Mouse (Mus musculus): Measurements from ENCODE around the gene Serf2.
"Not testable (repeated sequence)": the region's sequence is repeated elsewhere in the genome, so short reads cannot be mapped to it uniquely, and the experiment has no call there.

Gene Serf2

GRCm38 (mm10) chr2:121445117-121445516, 3.9 kb upstream of the Serf2 start:
- in situ Hi-C loops (cut with MboI; ENCODE audit: unreplicated experiment in 2 of 2) = loop anchor here in 1 of 2 experiments (5.0 kb wide), 1 partner anchor 33 kb away; the partner anchor contains the start of genes Catsper2 and Pdia3

DNA sequence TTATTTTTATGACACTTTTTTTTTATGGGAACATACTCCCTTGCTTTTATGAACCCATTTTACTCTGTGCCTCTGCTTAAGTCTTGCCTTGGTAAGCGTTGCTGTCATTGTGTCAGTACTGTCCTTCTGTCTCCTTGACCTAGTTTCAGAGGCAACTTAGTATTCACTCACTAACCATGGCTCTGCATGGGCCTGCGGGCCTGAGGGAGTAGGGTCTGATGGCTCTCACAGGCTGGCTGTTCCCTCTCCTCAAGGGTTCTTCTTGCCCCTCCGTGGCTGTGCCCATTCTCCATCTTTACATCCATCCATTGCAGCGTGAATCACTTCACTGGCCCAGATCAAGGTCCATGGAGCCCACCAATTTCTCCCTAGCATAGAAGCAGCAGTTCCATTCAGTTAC, 2.5 kb upstream of the Serf2 start:
- in situ Hi-C loops (cut with MboI; ENCODE audit: unreplicated experiment in 2 of 2) = loop anchor here in 1 of 2 experiments (5.0 kb wide), 1 partner anchor 34 kb away; the partner anchor contains the start of genes Catsper2 and Pdia3

- in situ Hi-C loops (cut with MboI; ENCODE audit: unreplicated experiment in 2 of 2) = loop anchor here in 1 of 2 experiments (5.0 kb wide), 1 partner anchor 35 kb away; the partner anchor contains the start of genes Catsper2 and Pdia3
Observed at GRCm38 (mm10) chr2:121447006-121447405, 2.0 kb upstream of the Serf2 start.

- in situ Hi-C loops (cut with MboI; ENCODE audit: unreplicated experiment in 2 of 2) = loop anchor here in 1 of 2 experiments (5.0 kb wide), 1 partner anchor 36 kb away; the partner anchor contains the start of genes Catsper2 and Pdia3
Observed at GRCm38 (mm10) chr2:121448136-121448535, 859 bp upstream of the Serf2 start.

DNA sequence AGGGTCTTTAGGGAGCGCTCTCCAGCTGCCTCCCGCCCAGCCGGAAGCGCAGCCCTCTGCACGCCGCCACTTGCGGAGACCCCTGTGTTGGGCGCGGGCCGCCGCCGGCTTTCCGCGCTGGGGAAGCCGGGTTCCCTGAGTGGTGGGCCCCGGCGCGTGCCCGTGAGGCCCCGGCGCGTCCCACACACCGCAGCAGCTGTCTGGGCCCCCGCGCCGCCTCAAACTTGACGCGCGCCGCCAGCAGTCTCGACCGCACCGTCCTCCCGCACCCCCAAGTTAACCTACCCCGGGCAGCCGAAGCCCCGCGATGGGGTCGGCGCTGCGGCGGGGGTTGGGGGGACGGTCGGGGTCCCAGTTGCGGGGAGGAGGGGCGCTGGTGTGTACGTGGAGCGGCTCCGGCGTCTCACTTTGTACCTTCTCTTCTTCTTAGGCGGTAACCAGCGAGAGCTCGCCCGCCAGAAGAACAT, 583 bp downstream of the Serf2 start:
- in situ Hi-C loops (cut with MboI; ENCODE audit: unreplicated experiment in 2 of 2) = loop anchor here in 1 of 2 experiments (5.0 kb wide), 1 partner anchor 37 kb away; the partner anchor contains the start of genes Catsper2 and Pdia3

DNA sequence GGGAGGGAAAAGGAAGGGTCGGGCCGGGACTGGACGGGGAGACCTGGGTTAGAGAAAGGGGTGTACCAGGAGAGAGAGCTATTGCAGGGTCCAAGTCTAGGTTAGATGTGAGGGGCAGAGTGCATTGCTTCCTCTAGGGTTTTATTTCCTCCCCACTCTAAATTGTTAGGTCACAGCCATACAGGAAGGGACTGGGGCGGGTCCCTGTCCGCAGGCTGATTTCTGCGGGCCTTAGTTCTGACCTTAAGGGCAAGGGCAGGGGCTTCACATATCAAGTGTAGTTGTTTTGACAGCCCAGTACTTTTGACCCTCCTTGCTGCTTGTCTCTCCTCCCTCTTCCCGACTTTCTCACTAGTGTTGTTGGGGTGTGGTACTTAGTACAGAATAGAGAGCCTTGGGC, 1.1 kb downstream of the Serf2 start:
- in situ Hi-C loops (cut with MboI; ENCODE audit: unreplicated experiment in 2 of 2) = no loop called here

GRCm38 (mm10) chr2:121452361-121452760, 3.4 kb downstream of the Serf2 start:
- in situ Hi-C loops (cut with MboI; ENCODE audit: unreplicated experiment in 2 of 2) = no loop called here

- in situ Hi-C loops (cut with MboI; ENCODE audit: unreplicated experiment in 2 of 2) = no loop called here
Observed at GRCm38 (mm10) chr2:121452990-121453389, 4.0 kb downstream of the Serf2 start, which contains the start of gene Hypk. Hypk (plus strand) TSS chr2:121453290.

DNA sequence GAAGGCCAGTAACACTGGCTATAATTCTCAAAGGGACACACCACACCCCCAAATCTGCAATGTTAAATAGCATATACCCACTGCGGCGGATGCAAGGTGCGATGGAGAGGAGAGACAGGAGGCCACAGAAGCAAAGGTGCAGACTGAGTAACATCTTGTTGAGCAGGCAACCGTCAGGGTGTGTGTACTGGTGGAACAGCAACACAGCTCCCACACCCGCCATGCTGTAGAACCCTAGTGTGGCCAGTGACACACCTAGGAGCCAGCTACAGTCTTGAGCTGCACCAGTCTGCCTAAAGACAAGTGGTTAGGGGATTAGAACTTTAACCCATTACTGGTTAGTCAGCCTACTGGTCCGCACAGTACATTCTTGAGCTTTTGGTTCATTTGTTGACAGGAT, 4.9 kb downstream of the Serf2 start:
- in situ Hi-C loops (cut with MboI; ENCODE audit: unreplicated experiment in 2 of 2) = no loop called here

DNA sequence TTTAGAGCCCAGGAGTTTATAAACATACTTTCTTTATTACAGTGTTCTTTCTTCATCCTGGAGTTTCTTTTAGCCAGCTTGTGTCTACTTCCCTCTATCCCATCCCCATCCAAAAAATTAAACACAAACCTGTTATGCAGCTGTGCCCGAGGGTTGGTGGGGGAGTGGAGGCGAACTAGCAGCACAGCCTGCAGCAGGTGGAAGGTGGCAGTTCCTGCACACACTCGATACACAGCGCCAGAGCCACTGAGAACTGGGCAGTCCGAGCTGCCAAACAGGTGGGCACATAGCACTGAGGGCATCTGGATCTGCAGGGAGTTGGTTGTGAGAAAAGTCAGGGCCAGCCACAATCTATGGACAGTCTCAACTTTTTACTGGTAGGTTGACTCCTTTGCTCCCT, 6.5 kb downstream of the Serf2 start:
- in situ Hi-C loops (cut with MboI; ENCODE audit: unreplicated experiment in 2 of 2) = no loop called here

DNA sequence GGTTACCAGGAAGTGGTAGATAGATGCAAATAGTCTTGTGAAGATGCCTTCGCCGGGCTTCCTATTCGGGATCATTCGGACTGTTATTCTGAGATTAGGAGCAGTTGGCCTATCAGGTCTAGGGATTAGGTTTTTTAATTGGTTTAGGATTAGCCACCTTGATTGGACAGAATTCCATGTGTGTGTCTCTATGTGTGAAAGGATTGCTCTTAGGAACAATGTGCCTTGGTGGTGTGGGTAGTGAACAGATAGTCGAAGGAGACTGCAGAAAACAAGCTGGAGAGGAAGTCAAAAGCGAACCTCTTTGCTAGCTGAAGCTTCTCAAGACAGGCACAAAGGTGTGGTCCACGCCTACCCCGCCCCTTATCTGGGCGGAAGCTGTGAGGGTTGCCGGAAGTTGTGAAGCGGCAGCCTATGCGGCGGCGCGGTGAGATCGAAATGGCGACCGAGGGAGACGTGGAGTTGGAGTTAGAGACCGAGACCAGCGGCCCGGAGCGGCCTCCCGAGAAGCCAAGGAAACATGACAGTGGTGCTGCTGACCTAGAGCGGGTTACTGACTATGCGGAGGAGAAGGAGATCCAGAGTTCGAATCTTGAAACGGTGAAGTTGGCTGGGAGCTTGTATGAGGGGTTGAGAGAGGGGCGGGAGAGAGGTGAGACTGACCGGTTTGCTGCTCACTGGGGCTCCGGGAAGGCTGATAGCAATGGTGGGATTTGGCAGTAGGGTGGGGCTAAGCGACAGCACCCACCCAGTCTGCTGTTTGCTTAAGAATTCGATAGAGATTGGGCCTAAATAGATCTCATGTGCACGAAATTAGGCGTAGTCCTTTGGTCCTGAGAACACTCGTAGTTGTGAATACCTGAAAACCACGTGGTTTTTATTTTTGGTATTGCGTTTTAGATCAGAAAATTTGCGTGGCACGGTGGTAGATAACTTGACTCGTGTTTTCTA, 8.0 kb downstream of the Serf2 start, which contains the start of gene Serinc4:
Gene Serinc4 (minus strand): TSS at position 90 of the 951 bp plus-strand sequence.
- in situ Hi-C loops (cut with MboI; ENCODE audit: unreplicated experiment in 2 of 2) = no loop called here

DNA sequence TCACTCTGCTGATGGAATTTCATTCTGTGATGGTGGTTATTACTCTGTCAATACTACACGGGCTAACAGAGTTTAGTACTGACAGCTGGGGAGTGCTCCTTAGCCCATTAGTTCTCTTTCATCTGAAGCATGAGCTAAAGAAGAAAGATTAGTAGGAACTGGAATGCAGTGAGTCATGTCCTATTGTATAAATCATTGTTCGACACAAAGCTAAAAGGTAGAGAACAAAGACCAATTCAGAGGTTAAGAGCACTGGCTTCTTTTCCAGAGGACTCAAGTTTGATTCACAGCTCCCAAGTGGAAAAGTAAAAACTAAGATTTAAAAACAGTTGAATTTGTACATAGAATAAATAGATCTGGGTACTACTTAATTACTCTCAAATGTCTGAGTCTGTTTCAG, 11.1 kb downstream of the Serf2 start:
- in situ Hi-C loops (cut with MboI; ENCODE audit: unreplicated experiment in 2 of 2) = loop anchor here in 1 of 2 experiments (5.0 kb wide), 1 partner anchor 37 kb away; no protein-coding TSS in a partner anchor

- in situ Hi-C loops (cut with MboI; ENCODE audit: unreplicated experiment in 2 of 2) = not testable (repeated sequence)
Observed at GRCm38 (mm10) chr2:121468982-121469381, 20.0 kb downstream of the Serf2 start.

- in situ Hi-C loops (cut with MboI; ENCODE audit: unreplicated experiment in 2 of 2) = not testable (repeated sequence)
Observed at GRCm38 (mm10) chr2:121472783-121473182, 23.8 kb downstream of the Serf2 start.

DNA sequence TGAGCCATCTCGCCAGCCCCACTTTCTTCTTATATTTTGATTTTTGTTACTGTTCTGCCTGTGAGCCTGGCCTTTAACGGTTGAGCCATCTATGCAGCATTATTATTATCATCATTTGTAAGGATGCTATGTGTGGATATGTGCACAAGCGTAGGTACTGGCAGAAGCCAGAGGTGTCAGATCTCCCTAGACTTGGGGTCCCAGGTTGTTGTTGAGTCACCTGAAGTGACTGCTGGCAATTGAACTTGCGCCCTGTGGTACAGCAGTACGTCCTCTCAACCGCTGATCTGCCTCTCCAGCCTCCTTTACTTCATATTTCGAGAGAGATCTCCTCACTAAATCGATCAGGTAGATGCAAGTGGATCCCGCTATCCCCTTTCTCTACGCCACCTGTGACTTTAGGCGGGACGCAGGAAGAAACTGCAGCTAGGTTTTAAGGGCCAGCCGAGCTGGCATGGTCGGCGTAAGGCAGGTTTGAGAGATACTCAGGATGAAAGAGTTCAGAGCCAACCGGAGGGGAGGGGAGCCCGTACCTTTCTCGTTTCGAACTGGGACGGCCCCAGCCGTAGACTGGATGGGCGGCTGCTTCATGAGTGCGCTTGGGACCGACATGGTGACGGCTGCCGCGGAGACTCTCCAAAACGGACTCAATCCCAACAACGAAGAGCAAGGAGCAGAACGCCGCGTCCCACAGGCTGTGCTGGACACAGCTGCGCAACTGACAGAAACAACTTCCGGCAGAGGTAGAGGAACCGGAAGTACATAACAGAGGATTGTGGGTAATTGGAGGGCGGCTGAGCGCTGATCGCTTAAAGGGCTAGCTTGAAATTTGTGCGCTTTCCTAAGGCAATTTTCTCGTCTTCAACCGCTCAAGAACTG, 24.5 kb downstream of the Serf2 start, which contains the start of gene Mfap1b:
Gene Mfap1b (minus strand): TSS at position 767 of the 879 bp plus-strand sequence.
- in situ Hi-C loops (cut with MboI; ENCODE audit: unreplicated experiment in 2 of 2) = not testable (repeated sequence)

- in situ Hi-C loops (cut with MboI; ENCODE audit: unreplicated experiment in 2 of 2) = no loop called here
Observed at GRCm38 (mm10) chr2:121474180-121474535, 25.2 kb downstream of the Serf2 start.

DNA sequence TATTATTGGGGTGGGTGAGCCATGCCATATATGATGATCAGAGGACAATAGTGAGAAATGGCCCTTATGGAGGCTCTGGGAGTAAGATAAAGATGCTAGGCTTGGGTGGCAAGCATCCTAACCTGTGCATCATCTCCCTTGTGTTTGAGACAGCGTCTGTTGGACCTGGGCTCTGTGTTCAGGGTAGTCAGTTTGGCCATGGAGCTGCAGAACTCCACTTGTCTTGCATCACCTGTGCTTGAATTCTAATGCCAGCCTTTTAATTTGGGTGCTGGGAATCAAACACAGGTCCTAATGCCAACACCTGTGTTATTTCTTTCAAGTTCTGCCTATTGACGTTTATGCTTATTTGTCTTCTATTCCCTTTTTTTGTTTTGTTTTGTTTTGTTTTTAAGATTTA, 26.3 kb downstream of the Serf2 start:
- in situ Hi-C loops (cut with MboI; ENCODE audit: unreplicated experiment in 2 of 2) = not testable (repeated sequence)

DNA sequence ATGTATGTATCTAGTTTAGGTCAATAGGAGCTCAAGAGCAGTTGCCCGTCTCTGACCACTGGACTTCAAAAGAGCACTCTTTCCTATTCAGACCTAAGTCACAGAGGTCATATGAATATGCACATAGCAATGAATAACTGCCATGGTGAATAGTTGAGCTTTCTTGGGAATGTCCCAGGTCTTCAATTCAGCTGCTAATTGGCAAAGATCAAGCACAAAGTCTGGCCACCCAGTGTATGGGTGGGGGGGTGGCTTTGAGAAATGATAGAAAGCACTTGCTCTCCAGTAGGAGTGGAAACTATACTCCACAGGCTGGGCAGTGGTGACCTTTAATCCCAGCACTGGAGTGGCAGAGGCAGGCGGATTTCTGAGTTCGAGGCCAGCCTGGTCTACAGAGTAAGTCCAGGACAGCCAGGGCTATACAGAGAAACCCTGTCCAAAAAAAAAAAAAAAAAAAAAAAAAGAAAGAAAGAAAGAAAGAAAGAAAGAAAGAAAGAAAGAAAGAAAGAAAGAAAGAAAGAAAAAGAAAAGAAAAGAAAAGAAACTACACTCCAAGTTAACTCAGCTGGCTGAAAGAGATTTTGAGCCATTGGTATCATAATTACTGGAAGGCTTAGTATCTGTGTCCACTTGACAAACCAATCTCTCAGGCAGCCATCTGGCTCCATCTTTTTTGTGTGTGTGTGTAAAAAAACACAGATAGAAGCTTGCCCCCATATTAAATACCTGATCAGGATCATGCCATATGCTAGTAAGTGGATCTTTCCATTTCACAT, 28.7 kb downstream of the Serf2 start:
- in situ Hi-C loops (cut with MboI; ENCODE audit: unreplicated experiment in 2 of 2) = no loop called here

DNA sequence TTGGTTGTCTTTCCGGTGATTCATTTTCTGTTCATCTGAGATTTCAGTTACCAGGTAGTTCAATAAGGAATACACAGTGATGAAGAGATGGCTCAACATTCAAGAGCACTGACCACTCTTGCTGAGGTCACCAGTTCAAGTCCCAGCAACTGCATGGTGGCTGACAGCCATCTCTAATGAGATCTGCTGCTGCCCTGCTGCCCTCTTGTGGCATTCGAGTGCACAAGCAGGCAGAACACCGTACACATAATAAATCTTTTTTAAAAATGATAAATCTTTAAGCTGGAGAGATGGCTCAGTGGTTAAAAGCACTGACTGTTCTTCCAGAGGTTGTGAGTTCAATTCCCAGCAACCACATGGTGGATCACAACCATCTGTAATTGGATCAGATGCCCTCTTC, 31.5 kb downstream of the Serf2 start:
- in situ Hi-C loops (cut with MboI; ENCODE audit: unreplicated experiment in 2 of 2) = loop anchor here (5.0 kb wide), 1 partner anchor 73 kb away; no protein-coding TSS in a partner anchor

Data from v-Abl transformed pro-B cells (cell line).